Mouse (Mus musculus) MEL (cell line): ENCODE data around the gene Krt34. TPM values are rescaled to one million over a fixed set of nuclear protein-coding genes. Genes with fewer than 3 reads are reported as not detected.

Experiments used
- DNase-seq: peaks from one replicate; pipeline ENCODE4 v3.0.0; 2011; ENCODE audit warnings: low read depth, low spot score
- H3K27ac ChIP-seq: 2 replicates; pipeline ENCODE4 v1.5.1; 2012; ENCODE audit warnings: low read depth, mild to moderate bottlenecking, control low read depth, low read length, moderate library complexity; ENCODE audit not compliant: control insufficient read depth
- H3K27me3 ChIP-seq, 2 experiments: fragments of 150-350 bp in 1 of 2; sonication (generic) in 1 of 2; 2 replicates each; pipeline ENCODE4 v1.6.1; 2012; ENCODE audit warnings: low read length in 2 of 2, mild to moderate bottlenecking in 2 of 2, improper control_type of control experiment in 1 of 2, moderate library complexity in 1 of 2; ENCODE audit not compliant: insufficient read depth in 2 of 2, control insufficient read depth in 1 of 2
- H3K36me3 ChIP-seq, 2 experiments: 2 replicates each; pipeline ENCODE4 v1.6.1; 2012 to 2014; ENCODE audit warnings: low read length in 2 of 2, improper control_type of control experiment in 1 of 2, inconsistent platforms in 1 of 2, mild to moderate bottlenecking in 1 of 2; ENCODE audit not compliant: insufficient read depth in 2 of 2, control insufficient read depth in 1 of 2
- H3K4me1 ChIP-seq, 2 experiments: fragments of 150-350 bp in 1 of 2; sonication (generic) in 1 of 2; 2 replicates each; pipeline ENCODE4 v1.6.1; 2012; ENCODE audit warnings: low read length in 2 of 2, improper control_type of control experiment in 1 of 2, mild to moderate bottlenecking in 1 of 2; ENCODE audit not compliant: insufficient read depth in 2 of 2, control insufficient read depth in 1 of 2
- H3K4me3 ChIP-seq, 2 experiments: fragments of 150-350 bp in 1 of 2; sonication (generic) in 1 of 2; 2 replicates each; pipeline ENCODE4 v1.5.1; 2012; ENCODE audit warnings: low read depth in 2 of 2, low read length in 2 of 2, mild to moderate bottlenecking in 2 of 2, moderate library complexity in 2 of 2, control low read depth in 1 of 2, improper control_type of control experiment in 1 of 2; ENCODE audit not compliant: control insufficient read depth in 1 of 2, insufficient read depth in 1 of 2
- H3K79me2 ChIP-seq: 2 replicates; pipeline ENCODE4 v1.6.1; 2012; ENCODE audit warnings: mild to moderate bottlenecking, low read length, moderate library complexity; ENCODE audit not compliant: control insufficient read depth, poor library complexity, insufficient read depth
- H3K9ac ChIP-seq: 2 replicates; pipeline ENCODE4 v1.6.1; 2012; ENCODE audit warnings: low read depth, mild to moderate bottlenecking, control low read depth, low read length, moderate library complexity; ENCODE audit not compliant: control insufficient read depth, poor library complexity, severe bottlenecking
- H3K9me3 ChIP-seq: fragments of 150-350 bp; sonication (generic); replicated peaks from 2 replicates; pipeline ENCODE4 v1.6.1; 2012; ENCODE audit warnings: mild to moderate bottlenecking, low read length, improper control_type of control experiment, moderate library complexity; ENCODE audit not compliant: insufficient read depth
- CHD1 ChIP-seq: IDR thresholded peaks from 2 replicates; pipeline ENCODE4 v1.6.1; 2012; ENCODE audit warnings: low read depth, mild to moderate bottlenecking, inconsistent platforms, low read length, improper control_type of control experiment
- CTCF ChIP-seq, 3 experiments: IDR thresholded peaks in 2 of 3; conservative IDR thresholded peaks in 1 of 3; 2 replicates each; pipeline ENCODE4 v1.5.1; 2011 to 2012; ENCODE audit warnings: low read length in 3 of 3, low read depth in 2 of 3, mild to moderate bottlenecking in 2 of 3, improper control_type of control experiment in 1 of 3, inconsistent platforms in 1 of 3, mixed read lengths in 1 of 3, moderate library complexity in 1 of 3; ENCODE audit not compliant: control insufficient read depth in 1 of 3, insufficient read depth in 1 of 3, poor library complexity in 1 of 3, severe bottlenecking in 1 of 3
- E2F4 ChIP-seq: IDR thresholded peaks from 2 replicates; pipeline ENCODE4 v1.6.1; 2011; ENCODE audit warnings: low read depth, low read length, improper control_type of control experiment, borderline replicate concordance
- ELF1 ChIP-seq: IDR thresholded peaks from 2 replicates; pipeline ENCODE4 v1.6.1; 2014; ENCODE audit warnings: low read depth, mild to moderate bottlenecking, inconsistent platforms, low read length, improper control_type of control experiment, moderate library complexity
- ETS1 ChIP-seq: IDR thresholded peaks from 2 replicates; pipeline ENCODE4 v1.6.1; 2012; ENCODE audit warnings: low read depth, mild to moderate bottlenecking, inconsistent platforms, low read length, improper control_type of control experiment, moderate library complexity
- GATA1 ChIP-seq: IDR thresholded peaks from 2 replicates; pipeline ENCODE4 v1.6.1; 2011; ENCODE audit warnings: low read depth, low read length, improper control_type of control experiment
- HCFC1 ChIP-seq: IDR thresholded peaks from 2 replicates; pipeline ENCODE4 v1.6.1; 2012; ENCODE audit warnings: low read depth, mild to moderate bottlenecking, inconsistent platforms, low read length, improper control_type of control experiment, moderate library complexity
- KAT2A ChIP-seq: conservative IDR thresholded peaks from 2 replicates; pipeline ENCODE4 v1.6.1; 2012; ENCODE audit warnings: low read depth, low read length, improper control_type of control experiment, inconsistent platforms
- MAFK ChIP-seq: IDR thresholded peaks from 2 replicates; pipeline ENCODE4 v1.6.1; 2011; ENCODE audit warnings: low read depth, mild to moderate bottlenecking, low read length, improper control_type of control experiment, borderline replicate concordance
- MAZ ChIP-seq: IDR thresholded peaks from 2 replicates; pipeline ENCODE4 v1.6.1; 2012; ENCODE audit warnings: low read depth, mild to moderate bottlenecking, inconsistent platforms, low read length, improper control_type of control experiment
- MYB ChIP-seq: IDR thresholded peaks from 2 replicates; pipeline ENCODE4 v1.6.1; 2011; ENCODE audit warnings: mild to moderate bottlenecking, low read depth, low read length, improper control_type of control experiment
- NELFE ChIP-seq: IDR thresholded peaks from 2 replicates; pipeline ENCODE4 v1.6.1; 2011; ENCODE audit warnings: low read depth, low read length, improper control_type of control experiment
- NRF1 ChIP-seq: IDR thresholded peaks from 2 replicates; pipeline ENCODE4 v1.6.1; 2014; ENCODE audit warnings: low read depth, mild to moderate bottlenecking, inconsistent platforms, low read length, improper control_type of control experiment, moderate library complexity; ENCODE audit not compliant: poor library complexity, insufficient read depth, severe bottlenecking
- POLR2A ChIP-seq, 2 experiments: IDR thresholded peaks; 2 replicates each; pipeline ENCODE4 v1.6.1; 2011 to 2012; ENCODE audit warnings: low read length in 2 of 2, mild to moderate bottlenecking in 2 of 2, control low read depth in 1 of 2, improper control_type of control experiment in 1 of 2, low read depth in 1 of 2, moderate library complexity in 1 of 2; ENCODE audit not compliant: control insufficient read depth in 1 of 2, insufficient read depth in 1 of 2, poor library complexity in 1 of 2
- POLR2AphosphoS2 ChIP-seq: IDR thresholded peaks from 2 replicates; pipeline ENCODE4 v1.6.1; 2011; ENCODE audit warnings: low read length, improper control_type of control experiment
- POLR2AphosphoS5 ChIP-seq: IDR thresholded peaks from 2 replicates; pipeline ENCODE4 v1.6.1; 2012; ENCODE audit warnings: low read depth, borderline replicate concordance, mild to moderate bottlenecking, inconsistent platforms, low read length, moderate library complexity, mixed read lengths
- RAD21 ChIP-seq: IDR thresholded peaks from 2 replicates; pipeline ENCODE4 v1.6.1; 2011; ENCODE audit warnings: mild to moderate bottlenecking, low read depth, low read length, improper control_type of control experiment
- RCOR1 ChIP-seq: IDR thresholded peaks from 2 replicates; pipeline ENCODE4 v1.6.1; 2012; ENCODE audit warnings: low read depth, mild to moderate bottlenecking, inconsistent platforms, low read length, improper control_type of control experiment
- SIN3A ChIP-seq: IDR thresholded peaks from 2 replicates; pipeline ENCODE4 v1.6.1; 2012; ENCODE audit warnings: low read length, improper control_type of control experiment, inconsistent platforms
- TAL1 ChIP-seq: IDR thresholded peaks from 2 replicates; pipeline ENCODE4 v1.6.1; 2012; ENCODE audit warnings: mild to moderate bottlenecking, inconsistent platforms, low read length, moderate library complexity, mixed read lengths
- TBP ChIP-seq: IDR thresholded peaks from 2 replicates; pipeline ENCODE4 v1.8.0; 2011; ENCODE audit warnings: low read depth, low read length, improper control_type of control experiment
- TCF12 ChIP-seq: IDR thresholded peaks from 2 replicates; pipeline ENCODE4 v1.6.1; 2014; ENCODE audit warnings: low read depth, mild to moderate bottlenecking, inconsistent platforms, low read length, improper control_type of control experiment, moderate library complexity
- UBTF ChIP-seq: IDR thresholded peaks from 2 replicates; pipeline ENCODE4 v1.6.1; 2012; ENCODE audit warnings: low read depth, mild to moderate bottlenecking, inconsistent platforms, low read length, improper control_type of control experiment, moderate library complexity, borderline replicate concordance; ENCODE audit not compliant: insufficient read depth
- USF1 ChIP-seq: IDR thresholded peaks from 2 replicates; pipeline ENCODE4 v1.6.1; 2014; ENCODE audit warnings: low read depth, mild to moderate bottlenecking, inconsistent platforms, low read length, improper control_type of control experiment, moderate library complexity
- ZKSCAN1 ChIP-seq: IDR thresholded peaks from 2 replicates; pipeline ENCODE4 v1.6.1; 2012; ENCODE audit warnings: low read depth, mild to moderate bottlenecking, inconsistent platforms, low read length, improper control_type of control experiment, moderate library complexity
- ZMIZ1 ChIP-seq: IDR thresholded peaks from 2 replicates; pipeline ENCODE4 v1.6.1; 2012; ENCODE audit warnings: low read depth, mild to moderate bottlenecking, inconsistent platforms, low read length, improper control_type of control experiment, moderate library complexity
- polyA plus RNA-seq, 2 experiments: library from polyadenylated mRNA; stranded (reverse) in 1 of 2; unstranded in 1 of 2; fragments of >175 nt in 1 of 2; fragments of >200 nt in 1 of 2; gene quantifications; 2 replicates each; pipeline versions ENCODE4 v1.2.1 to v1.2.4; 2012; ENCODE audit warnings: low replicate concordance in 2 of 2, low read depth in 1 of 2; ENCODE audit not compliant: insufficient read length in 2 of 2, insufficient read depth in 1 of 2, missing spikeins in 1 of 2
- total RNA-seq: library from RNA; depleted of rRNA; stranded (reverse); fragments of 300-350 nt; gene quantifications from 2 replicates; pipeline ENCODE4 v1.2.3, GENCODE M21; 2012

Gene Krt34
- total and polyA plus RNA-seq, 3 experiments: not detected

GRCm38 (mm10) chr11:100087861-100088260 lies 46.5 kb upstream of the Krt34 start, which contains the start of gene Krt32:
Gene Krt32, minus strand, starts transcription at chr11:100088226.
- no peak within 1 kb of the TSS for H3K9ac ChIP-seq
- no peak within 1 kb of the TSS for H3K4me3 ChIP-seq
- H3K36me3 ChIP-seq: no peaks in the 10 kb centered on the region
- no peak for DNase-seq
- no peaks in the 10 kb centered on the region for H3K27me3 ChIP-seq
- H3K27ac ChIP-seq: no peak within 1 kb of the TSS
- no peak for TF ChIP-seq MYB
- TF ChIP-seq SIN3A: no peak
- TF ChIP-seq TAL1: no peak
- no peak for TF ChIP-seq NELFE
- TF ChIP-seq HCFC1: no peak
- TF ChIP-seq USF1: no peak
- no peak for TF ChIP-seq CTCF (IDR thresholded peaks at IDR 0.05 in 2 of 3, conservative IDR thresholded peaks at IDR 0.05 in 1 of 3; ENCODE audit: control insufficient read depth in 1 of 3, insufficient read depth in 1 of 3, low read depth in 2 of 3, low read length in 3 of 3, poor library complexity in 1 of 3, severe bottlenecking in 1 of 3)
- TF ChIP-seq ZKSCAN1: no peak
- TF ChIP-seq RAD21: no peak
- no peak for TF ChIP-seq ZMIZ1
- no peak for TF ChIP-seq POLR2AphosphoS5
- TF ChIP-seq KAT2A: no peak
- TF ChIP-seq ELF1: no peak
- no peak for TF ChIP-seq CHD1
- TF ChIP-seq, all 39 proteins: peak for 0
- H3K9me3 ChIP-seq: no peaks in the 10 kb centered on the region
- no peaks in the 10 kb centered on the region for H3K4me1 ChIP-seq
- H3K79me2 ChIP-seq: no peaks in the 10 kb centered on the region

- TF ChIP-seq GATA1: no peak
- TF ChIP-seq ZKSCAN1: no peak
- TF ChIP-seq, all 39 proteins: peak for 0
- Histone ChIP-seq H3K27me3 (no peaks in the 10 kb centered on the region), H3K9me3 (no peaks in the 10 kb centered on the region)
Observed at GRCm38 (mm10) chr11:100073873-100074272, 32.5 kb upstream of the Krt34 start.

DNA sequence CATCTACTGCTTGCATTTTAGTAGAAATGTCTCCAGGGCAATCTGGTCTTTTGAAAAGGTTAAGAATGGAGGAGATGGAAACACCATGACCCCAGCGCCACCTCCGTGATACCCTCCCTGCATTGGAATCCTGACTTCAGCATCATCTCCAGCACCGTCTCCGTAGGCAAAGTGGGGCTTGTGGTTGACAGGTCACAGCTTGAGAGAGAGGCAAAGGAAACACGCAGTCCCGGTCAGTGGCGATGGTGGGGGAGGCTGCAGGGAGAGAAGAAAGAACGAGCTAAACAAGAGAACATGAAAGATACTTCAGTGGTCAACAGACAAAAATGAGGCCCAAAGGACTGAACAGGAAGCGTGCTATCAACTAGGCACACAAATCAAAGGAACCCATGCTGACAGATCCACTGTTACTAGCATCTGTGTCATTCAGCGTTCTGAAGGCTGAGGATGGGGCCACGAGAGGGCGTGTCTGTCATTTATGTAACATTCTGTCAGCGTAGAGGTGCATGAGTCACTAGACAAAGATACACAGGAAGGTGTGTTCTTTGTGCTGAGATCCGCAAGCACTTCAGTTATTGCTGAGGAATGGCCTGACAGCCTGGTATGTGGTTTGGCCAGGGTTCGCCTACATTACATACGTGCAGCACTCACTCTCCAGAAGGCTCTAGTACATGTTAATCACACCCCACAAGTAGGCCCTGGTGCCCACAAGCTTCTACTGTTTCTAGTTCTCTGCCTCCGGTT lies 26.1 kb upstream of the Krt34 start:
- Histone ChIP-seq H3K27me3 (no peaks in the 10 kb centered on the region), H3K4me1 (no peaks in the 10 kb centered on the region), H3K4me3 (no peak overlapping the region), H3K9ac (no peak overlapping the region), H3K9me3 (no peaks in the 10 kb centered on the region), H3K79me2 (no peaks in the 10 kb centered on the region), H3K27ac (no peak overlapping the region), H3K36me3 (no peaks in the 10 kb centered on the region)
- DNase-seq: no peak
- no peak for TF ChIP-seq TCF12
- TF ChIP-seq MAZ: no peak
- no peak for TF ChIP-seq MAFK
- TF ChIP-seq ZMIZ1: no peak
- TF ChIP-seq ZKSCAN1: no peak
- TF ChIP-seq ETS1: no peak
- TF ChIP-seq RCOR1: no peak
- no peak for TF ChIP-seq POLR2A (IDR thresholded peaks at IDR 0.05; ENCODE audit: control insufficient read depth in 1 of 2, insufficient read depth in 1 of 2, low read depth in 1 of 2, low read length in 2 of 2, poor library complexity in 1 of 2)
- no peak for TF ChIP-seq GATA1
- no peak for TF ChIP-seq E2F4
- no peak for TF ChIP-seq POLR2AphosphoS2
- no peak for TF ChIP-seq TBP
- TF ChIP-seq USF1: no peak
- TF ChIP-seq NRF1: no peak
- TF ChIP-seq UBTF: no peak

More at GRCm38 (mm10) chr11:100073873-100074272, 32.5 kb upstream of the Krt34 start:
- Histone ChIP-seq H3K36me3 (no peaks in the 10 kb centered on the region), H3K9ac (no peak overlapping the region), H3K4me3 (no peak overlapping the region), H3K27ac (no peak overlapping the region), H3K79me2 (no peaks in the 10 kb centered on the region), H3K4me1 (no peaks in the 10 kb centered on the region)
- DNase-seq: no peak
